Mouse (Mus musculus) layer of hippocampus, adult 18-20 months (tissue): ENCODE measurements at regions not wholly inside any gene's neighbourhood (a gene's known extent, or its start where the extent isn't known, plus 50 kb on each side); places are given as distances from the start of the nearest gene placed in this dataset.

Source experiments
- DNase-seq, 2 experiments: peaks; one replicate each; pipeline ENCODE4 v3.0.0; 2022; ENCODE audit warnings: low spot score in 2 of 2

- DNase-seq, result no peak
These were observed 51.6 kb upstream of the Polg start for GRCm38 (mm10) chr7:79517581-79518337.

DNA sequence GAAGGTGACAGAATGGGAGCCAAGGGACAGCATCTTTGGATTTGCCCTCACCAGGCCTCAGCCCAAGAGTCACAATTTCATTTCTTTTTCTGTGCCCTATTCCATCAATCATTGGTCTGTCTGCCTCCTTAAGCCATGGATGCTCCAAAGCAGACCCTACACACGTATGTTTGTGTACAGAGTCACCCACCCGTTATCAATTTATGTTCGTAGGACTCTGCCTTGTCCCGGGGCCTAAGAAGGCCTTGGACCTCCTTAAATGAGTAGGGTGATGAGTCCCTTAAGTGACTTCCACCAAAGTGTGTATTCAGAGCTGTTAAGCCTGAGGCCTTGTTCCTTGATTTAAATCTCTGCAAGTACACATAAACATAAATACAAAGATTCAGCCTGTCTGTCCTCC, 50.1 kb upstream of the Polg start:
- DNase-seq, result no peak
